Mouse (Mus musculus) kidney, adult 2 months (tissue): ENCODE results near the gene Gm49380. TPM values are rescaled to one million over a fixed set of nuclear protein-coding genes. Genes with fewer than 3 reads are reported as not detected.
A peak's percentile ranks its signal among the peaks of the same experiment; 100 is the strongest.

ENCODE experiments used
- DNase-seq: peaks from one replicate; pipeline ENCODE4 v3.0.0; 2021
- H3K27ac ChIP-seq: fragments of 200-500 bp; 2 replicates; pipeline ENCODE4 v1.5.1; 2012; ENCODE audit warnings: low read depth, low read length, control low read depth, inconsistent platforms; ENCODE audit not compliant: insufficient read depth
- H3K27me3 ChIP-seq: fragments of 200-500 bp; replicated peaks from 2 replicates; pipeline ENCODE4 v1.6.1; 2012; ENCODE audit warnings: mild to moderate bottlenecking, moderate library complexity, low read length, inconsistent platforms; ENCODE audit not compliant: control insufficient read depth, insufficient read depth
- H3K36me3 ChIP-seq: fragments of 200-500 bp; 2 replicates; pipeline ENCODE4 v1.6.1; 2012; ENCODE audit warnings: mild to moderate bottlenecking, moderate library complexity, low read length, inconsistent platforms; ENCODE audit not compliant: control insufficient read depth, insufficient read depth
- H3K4me1 ChIP-seq: fragments of 200-500 bp; 2 replicates; pipeline ENCODE4 v1.6.1; 2011; ENCODE audit warnings: low read length; ENCODE audit not compliant: control insufficient read depth, insufficient read depth
- H3K4me3 ChIP-seq: fragments of 200-500 bp; 2 replicates; pipeline ENCODE4 v1.5.1; 2011; ENCODE audit warnings: mild to moderate bottlenecking, low read depth, low read length, control low read depth; ENCODE audit not compliant: insufficient read depth
- CTCF ChIP-seq: fragments of 200-500 bp; conservative IDR thresholded peaks from 2 replicates; pipeline ENCODE4 v1.5.1; 2011; ENCODE audit warnings: low read depth, mild to moderate bottlenecking, control low read depth, low read length, moderate library complexity, mixed read lengths; ENCODE audit not compliant: insufficient read depth, insufficient read length
- POLR2A ChIP-seq: fragments of 200-500 bp; IDR thresholded peaks from one replicate; pipeline ENCODE4 v1.6.1; 2011; ENCODE audit warnings: low read depth, low read length, control low read depth
- WGBS: fragments of 180-500 bp; shearing (Covaris S2); methylation state at CpG from one replicate; pipeline ENCODE4 v1.1.7; 2018; 5-methylcytosine and 5-hydroxymethylcytosine counted together
- polyA plus RNA-seq: library from polyadenylated mRNA; depleted of rRNA; stranded (reverse); fragments of >200 nt; gene quantifications from 2 replicates; pipeline ENCODE4 v1.2.3, GENCODE M21; 2012

Gene Gm49380
- polyA plus RNA-seq, 1 experiment = not detected

DNA sequence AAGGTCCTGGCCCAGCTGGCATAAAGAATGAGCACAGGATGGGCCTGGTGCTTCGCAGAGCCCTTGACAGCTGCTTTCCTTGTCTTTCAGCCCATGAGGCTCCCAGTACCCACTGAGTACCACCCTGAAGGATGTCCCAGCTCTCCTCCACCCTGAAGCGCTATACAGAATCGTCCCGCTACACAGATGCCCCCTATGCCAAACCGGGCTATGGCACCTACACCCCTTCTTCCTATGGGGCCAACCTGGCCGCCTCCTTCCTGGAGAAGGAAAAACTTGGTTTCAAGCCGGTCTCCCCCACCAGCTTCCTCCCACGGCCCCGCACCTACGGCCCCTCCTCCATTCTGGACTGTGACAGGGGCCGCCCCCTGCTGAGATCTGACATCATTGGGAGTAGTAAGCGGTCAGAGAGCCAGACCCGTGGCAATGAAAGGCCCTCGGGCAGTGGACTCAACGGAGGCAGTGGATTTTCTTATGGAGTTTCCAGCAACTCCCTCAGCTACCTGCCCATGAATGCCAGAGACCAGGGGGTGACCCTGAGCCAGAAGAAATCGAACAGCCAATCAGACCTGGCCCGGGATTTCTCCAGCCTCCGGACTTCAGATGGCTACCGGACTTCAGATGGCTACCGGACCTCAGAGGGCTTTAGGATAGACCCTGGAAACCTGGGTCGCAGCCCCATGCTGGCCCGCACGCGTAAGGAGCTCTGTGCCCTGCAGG lies 37.9 kb downstream of the Gm49380 start:
- DNase-seq = peak; percentile 56
- peak overlapping the region; percentile 60 for H3K27ac ChIP-seq
- WGBS = 50% methylated on average over 24 of the region's 24 CpGs
- H3K4me1 ChIP-seq = peaks cover 40% of the 10 kb centered on the region
- H3K27me3 ChIP-seq = no peaks in the 10 kb centered on the region
- H3K36me3 ChIP-seq = no peaks in the 10 kb centered on the region
- TF ChIP-seq POLR2A (no peak), CTCF (no peak)
- H3K4me3 ChIP-seq = peak overlapping the region; percentile 30; the same call in 1 of the 2 replicates

- peak; percentile 65 for DNase-seq
- H3K36me3 ChIP-seq = no peaks in the 10 kb centered on the region
- H3K4me1 ChIP-seq = peaks cover 33% of the 10 kb centered on the region
- no peaks in the 10 kb centered on the region for H3K27me3 ChIP-seq
- 66% methylated on average over 9 of the region's 9 CpGs for WGBS
- TF ChIP-seq POLR2A (no peak), CTCF (peak; percentile 53)
- no peak overlapping the region for H3K27ac ChIP-seq
- H3K4me3 ChIP-seq = no peak overlapping the region
These were observed 38.7 kb downstream of the Gm49380 start for GRCm38 (mm10) chr9:44074395-44075275.

DNA sequence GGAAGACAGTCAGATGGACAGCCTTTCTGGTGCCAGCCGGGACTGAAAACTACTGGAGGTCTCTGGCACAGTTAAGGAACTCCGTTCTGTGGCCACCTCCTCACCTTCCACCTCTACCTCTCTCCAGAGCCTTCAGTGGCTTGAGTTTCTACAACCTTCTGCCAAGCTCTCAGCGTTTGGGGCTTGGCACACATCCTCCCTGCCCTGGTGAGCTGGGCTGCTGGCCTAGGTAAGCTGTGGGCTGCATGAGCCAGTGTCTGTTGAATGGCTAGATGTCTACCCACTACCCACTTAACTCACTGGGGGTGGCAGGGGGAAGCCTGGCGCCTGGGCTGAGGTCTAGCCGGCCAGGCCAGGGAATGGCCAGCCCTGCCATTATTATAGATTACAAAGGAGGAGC lies 40.2 kb downstream of the Gm49380 start:
- no peak overlapping the region for H3K27ac ChIP-seq
- no peak for DNase-seq
- H3K36me3 ChIP-seq = no peaks in the 10 kb centered on the region
- no peak for TF ChIP-seq POLR2A
- TF ChIP-seq CTCF = no peak
- no peaks in the 10 kb centered on the region for H3K27me3 ChIP-seq
- peaks cover 23% of the 10 kb centered on the region for H3K4me1 ChIP-seq
- 85% methylated on average over 5 of the region's 5 CpGs for WGBS
- no peak overlapping the region for H3K4me3 ChIP-seq

- WGBS = 55% methylated on average over 4 of the region's 4 CpGs
- peaks cover 17% of the 10 kb centered on the region for H3K4me1 ChIP-seq
- DNase-seq = no peak
- no peak overlapping the region for H3K4me3 ChIP-seq
- no peaks in the 10 kb centered on the region for H3K27me3 ChIP-seq
- no peak overlapping the region for H3K27ac ChIP-seq
- H3K36me3 ChIP-seq = no peaks in the 10 kb centered on the region
- no peak for TF ChIP-seq CTCF
- TF ChIP-seq POLR2A = no peak
These were observed 40.7 kb downstream of the Gm49380 start for GRCm38 (mm10) chr9:44072599-44072915.

- no peak for DNase-seq
- WGBS = 56% methylated on average over 11 of the region's 11 CpGs
These were observed 41.2 kb downstream of the Gm49380 start for GRCm38 (mm10) chr9:44071914-44072598.

GRCm38 (mm10) chr9:44070844-44071231 lies 42.5 kb downstream of the Gm49380 start:
- TF ChIP-seq POLR2A (no peak), CTCF (no peak)
- H3K27me3 ChIP-seq = no peaks in the 10 kb centered on the region
- no peak for DNase-seq
- 76% methylated on average over 8 of the region's 8 CpGs for WGBS
- H3K27ac ChIP-seq = no peak overlapping the region
- H3K4me3 ChIP-seq = no peak overlapping the region
- peaks cover 10% of the 10 kb centered on the region; the same call in 1 of the 2 replicates for H3K4me1 ChIP-seq
- no peaks in the 10 kb centered on the region for H3K36me3 ChIP-seq

More at GRCm38 (mm10) chr9:44071914-44072598, 41.2 kb downstream of the Gm49380 start:
- Histone ChIP-seq H3K4me1 (peaks cover 12% of the 10 kb centered on the region), H3K27me3 (no peaks in the 10 kb centered on the region), H3K4me3 (no peak overlapping the region), H3K27ac (no peak overlapping the region), H3K36me3 (no peaks in the 10 kb centered on the region)
- TF ChIP-seq CTCF (no peak), POLR2A (no peak)

GRCm38 (mm10) chr9:44070113-44070843 lies 43.0 kb downstream of the Gm49380 start:
- Histone ChIP-seq H3K4me3 (no peak overlapping the region), H3K4me1 (peaks cover 4% of the 10 kb centered on the region; the same call in 1 of the 2 replicates), H3K36me3 (no peaks in the 10 kb centered on the region), H3K27me3 (no peaks in the 10 kb centered on the region), H3K27ac (no peak overlapping the region)
- WGBS = 82% methylated on average over 14 of the region's 14 CpGs
- TF ChIP-seq POLR2A (no peak), CTCF (no peak)
- no peak for DNase-seq
